Mouse (Mus musculus) bone marrow, adult 2 months (tissue): ENCODE measurements around the gene Bpi. TPM values are rescaled to one million over a fixed set of nuclear protein-coding genes. Genes with fewer than 3 reads are reported as not detected.
A peak's percentile ranks its signal among the peaks of the same experiment; 100 is the strongest.

Experiments
- H3K27ac ChIP-seq: fragments of 200-500 bp; 2 replicates; pipeline ENCODE4 v1.5.1; 2012; ENCODE audit warnings: low read depth, mild to moderate bottlenecking, control low read depth, inconsistent platforms, low read length; ENCODE audit not compliant: control insufficient read depth, poor library complexity, insufficient read depth
- H3K4me1 ChIP-seq: fragments of 200-500 bp; 2 replicates; pipeline ENCODE4 v1.6.1; 2011; ENCODE audit warnings: low read length; ENCODE audit not compliant: control insufficient read depth, insufficient read depth
- H3K4me3 ChIP-seq: fragments of 200-500 bp; replicated peaks from 2 replicates; pipeline ENCODE3; 2011; ENCODE audit warnings: mild to moderate bottlenecking, low read depth, low read length, control low read depth; ENCODE audit not compliant: control insufficient read depth
- CTCF ChIP-seq: fragments of 200-500 bp; IDR thresholded peaks from 2 replicates; pipeline ENCODE4 v1.5.1; 2011; ENCODE audit warnings: low read length, control low read depth; ENCODE audit not compliant: control insufficient read depth, insufficient read depth
- POLR2A ChIP-seq: fragments of 200-500 bp; IDR thresholded peaks from 2 replicates; pipeline ENCODE4 v1.6.1; 2011; ENCODE audit warnings: low read depth, mild to moderate bottlenecking, control low read depth, low read length, borderline replicate concordance; ENCODE audit not compliant: control insufficient read depth
- WGBS: fragments of 180-500 bp; shearing (Covaris S2); methylation state at CpG from one replicate; pipeline ENCODE4 v1.1.7; 2018; 5-methylcytosine and 5-hydroxymethylcytosine counted together
- polyA plus RNA-seq: library from polyadenylated mRNA; stranded (reverse); fragments of >200 nt; gene quantifications from 2 replicates; pipeline ENCODE4 v1.2.4, GENCODE M21; 2011; ENCODE audit warnings: low replicate concordance; ENCODE audit not compliant: missing spikeins, insufficient read depth, insufficient read length

The Bpi gene
- polyA plus RNA-seq, 1 experiment, result not detected

DNA sequence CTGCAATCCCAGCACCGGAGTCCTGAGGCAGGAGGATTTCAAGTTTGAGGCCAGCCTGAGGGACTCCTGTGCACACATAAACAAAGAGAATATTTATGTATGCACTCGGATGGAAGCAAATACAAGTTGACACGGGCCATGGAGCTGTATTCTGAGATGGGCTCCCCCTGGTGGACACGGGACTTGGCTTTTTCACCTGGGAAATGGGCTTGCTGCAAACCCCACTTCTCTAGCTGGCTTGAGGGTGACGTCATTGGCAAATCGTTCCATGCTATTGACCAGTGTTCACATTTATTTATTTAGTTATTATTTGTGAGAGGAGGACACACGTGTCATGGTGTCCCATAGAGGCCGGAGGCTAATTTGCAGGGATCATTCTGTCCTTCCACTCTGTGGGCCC is 58.5 kb downstream of the Bpi start:
- TF ChIP-seq POLR2A (no peak), CTCF (peak; percentile 57)
- Histone ChIP-seq H3K27ac (no peak overlapping the region), H3K4me3 (no peak overlapping the region), H3K4me1 (peaks cover 2% of the 10 kb centered on the region; the same call in 1 of the 2 replicates)
- WGBS, result 74% methylated on average over 8 of the region's 8 CpGs

DNA sequence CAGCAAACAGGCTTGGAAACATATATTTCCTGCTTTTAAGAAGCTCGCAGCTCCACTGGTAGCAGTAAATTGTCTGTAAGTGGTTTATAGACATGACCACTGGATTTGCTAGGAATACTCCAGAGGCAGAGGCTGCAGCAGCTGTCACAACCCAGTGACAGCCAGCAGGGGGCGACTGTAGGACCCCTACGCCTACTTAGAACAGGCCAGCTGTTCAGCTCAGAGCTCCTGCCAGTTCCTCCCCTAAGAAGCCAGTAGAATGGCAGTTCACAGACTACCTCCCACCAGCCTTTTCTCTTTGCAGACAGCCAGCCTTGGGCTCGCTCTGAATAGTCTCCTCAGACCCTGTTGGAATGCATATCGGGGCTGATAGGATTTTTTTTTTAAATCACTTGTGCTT is 59.1 kb downstream of the Bpi start:
- Histone ChIP-seq H3K4me1 (peaks cover 4% of the 10 kb centered on the region; the same call in 1 of the 2 replicates), H3K4me3 (no peak overlapping the region), H3K27ac (no peak overlapping the region)
- WGBS, result 55% methylated on average over 5 of the region's 5 CpGs
- TF ChIP-seq POLR2A (no peak), CTCF (peak; percentile 64)

DNA sequence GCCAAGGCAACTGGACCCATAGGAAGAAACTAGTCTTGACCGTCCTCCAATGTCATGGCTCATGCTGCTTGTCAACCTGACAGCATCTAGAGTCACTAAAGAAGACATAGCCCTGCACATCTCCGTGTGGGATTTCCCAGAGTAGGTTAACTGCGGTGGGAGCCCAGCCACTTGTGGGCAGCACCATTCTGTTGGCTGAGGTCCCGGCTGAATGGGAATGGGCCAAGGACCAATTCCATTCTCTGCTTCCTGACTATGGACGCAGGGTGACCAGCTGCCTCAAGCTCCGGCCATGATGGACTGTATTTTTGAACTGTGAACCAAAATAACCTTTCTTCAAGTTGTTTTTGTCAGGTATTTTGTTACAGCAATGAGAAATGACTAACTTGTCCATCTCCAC is 63.7 kb downstream of the Bpi start:
- TF ChIP-seq CTCF (no peak), POLR2A (no peak)
- 85% methylated on average over 6 of the region's 6 CpGs for WGBS
- no peak overlapping the region for H3K4me3 ChIP-seq
- peaks cover 7% of the 10 kb centered on the region; the same call in 1 of the 2 replicates for H3K4me1 ChIP-seq
- H3K27ac ChIP-seq, result no peak overlapping the region

DNA sequence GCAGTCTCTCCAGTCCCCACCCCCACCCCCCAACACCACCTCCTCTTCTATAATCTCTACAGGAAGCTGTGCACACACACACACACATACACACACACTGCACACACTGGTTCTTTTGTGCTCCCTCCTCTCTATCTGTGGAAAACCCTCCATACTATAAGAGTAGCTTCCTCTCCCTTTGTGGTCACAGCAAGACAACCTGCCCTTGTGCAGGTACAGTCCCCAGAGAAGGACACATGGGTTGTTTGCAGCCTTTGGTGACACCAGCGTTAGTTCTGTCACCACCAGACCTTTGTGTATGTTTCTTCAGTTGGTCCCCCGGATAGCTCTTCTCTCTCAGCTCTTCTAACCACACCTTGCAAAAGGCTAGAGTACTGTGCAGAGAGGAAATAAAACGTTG is 65.0 kb downstream of the Bpi start:
- Histone ChIP-seq H3K4me1 (peaks cover 7% of the 10 kb centered on the region; the same call in 1 of the 2 replicates), H3K27ac (peak overlapping the region; percentile 37; the same call in 1 of the 2 replicates), H3K4me3 (no peak overlapping the region)
- WGBS, result 9% methylated on average over 3 of the region's 3 CpGs
- TF ChIP-seq CTCF, result no peak

DNA sequence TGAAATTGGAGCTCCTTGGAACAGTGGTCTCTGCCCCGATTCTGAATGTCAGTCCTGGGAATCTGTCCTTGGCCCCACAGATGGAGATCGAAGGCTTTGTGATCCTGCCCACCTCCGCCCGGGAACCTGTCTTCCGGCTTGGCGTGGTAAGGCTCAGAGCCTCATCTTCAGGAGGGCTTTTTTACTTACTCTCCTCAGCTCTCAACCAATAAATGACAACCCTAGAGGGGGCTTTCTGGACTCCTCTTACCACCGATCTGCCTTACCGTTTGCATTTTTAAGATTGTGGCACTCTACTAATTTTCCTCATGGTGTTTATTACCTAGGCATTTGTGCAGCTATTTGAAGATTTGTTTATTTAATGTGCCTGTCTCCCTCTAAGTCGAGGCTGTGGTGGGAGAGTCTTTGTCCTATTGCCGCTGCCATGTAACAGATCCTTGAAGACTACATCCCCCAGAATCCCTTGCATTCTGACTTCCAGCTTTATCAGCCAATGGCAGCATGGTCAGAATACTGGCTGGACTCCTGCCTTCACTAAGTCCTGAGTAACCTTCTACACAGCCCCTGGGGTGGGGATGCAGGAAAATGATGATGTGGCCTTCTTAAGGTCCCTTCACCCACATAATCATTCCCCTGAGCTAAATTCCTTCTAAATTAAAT is 66.8 kb downstream of the Bpi start:
- no peak overlapping the region for H3K4me3 ChIP-seq
- no peak overlapping the region for H3K27ac ChIP-seq
- TF ChIP-seq CTCF (no peak), POLR2A (no peak)
- peaks cover 7% of the 10 kb centered on the region for H3K4me1 ChIP-seq
- 82% methylated on average over 10 of the region's 10 CpGs for WGBS

DNA sequence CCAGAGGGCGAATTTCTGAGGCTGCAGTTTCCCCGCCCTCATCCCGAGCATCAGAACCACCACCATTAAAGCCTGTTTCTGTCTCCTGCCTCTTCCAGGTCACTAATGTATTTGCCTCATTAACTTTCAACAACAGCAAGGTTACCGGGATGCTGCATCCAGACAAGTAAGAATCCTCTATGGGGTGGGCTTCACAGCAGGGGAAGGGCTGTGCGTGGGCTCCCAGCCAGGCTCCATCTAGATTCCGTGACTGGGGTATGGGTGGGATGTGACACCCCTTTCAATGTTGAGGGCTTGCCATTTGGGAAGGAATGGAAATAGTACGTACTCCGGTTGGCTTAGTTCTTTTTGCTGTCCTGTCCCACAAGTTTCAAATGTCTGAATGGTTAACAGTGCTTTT is 67.7 kb downstream of the Bpi start:
- 84% methylated on average over 8 of the region's 8 CpGs for WGBS
- TF ChIP-seq CTCF (no peak), POLR2A (no peak)
- H3K27ac ChIP-seq, result no peak overlapping the region
- no peak overlapping the region for H3K4me3 ChIP-seq
- peaks cover 7% of the 10 kb centered on the region for H3K4me1 ChIP-seq

Other genes with a start within 250 kb of the Bpi start
- gene Tti1, start 229.7 kb upstream of the Bpi start, polyA plus RNA-seq, result 8.6 and 13.0 TPM in 2 replicates
- gene Rprd1b, start 229.6 kb upstream of the Bpi start, polyA plus RNA-seq, result 8.6 and 10.8 TPM in 2 replicates
- gene Tgm2, start 111.7 kb upstream of the Bpi start, polyA plus RNA-seq, result 13.9 and 19.0 TPM in 2 replicates
- gene D630003M21Rik, start 28.9 kb upstream of the Bpi start, polyA plus RNA-seq, result 0.23 and 0.35 TPM in 2 replicates
- 14.8 and 23.0 TPM in 2 replicates for gene Lbp, start 48.4 kb downstream of the Bpi start, polyA plus RNA-seq
- gene Snhg11, start 117.5 kb downstream of the Bpi start, polyA plus RNA-seq, result 0.65 and 2.6 TPM in 2 replicates
- 7.1 and 16.6 TPM in 2 replicates for gene Ralgapb, start 151.8 kb downstream of the Bpi start, polyA plus RNA-seq
- not detected in 2 replicates for gene Adig, start 244.5 kb downstream of the Bpi start, polyA plus RNA-seq